Mouse (Mus musculus): ENCODE data around the gene Agbl2.

- no peak for TF ChIP-seq CTCF (IDR thresholded peaks at IDR 0.05; ENCODE audit: low read depth, low read length)
- no peak for TF ChIP-seq POLR2A (IDR thresholded peaks at IDR 0.05; ENCODE audit: borderline replicate concordance, low read depth, low read length)
These were observed 1.2 kb upstream of the Agbl2 start for GRCm38 (mm10) chr2:90781323-90781722.

Data from bone marrow macrophage, adult 2 months (primary cell).